Mouse (Mus musculus): Measurements from ENCODE around the gene Vps4b.

The Vps4b gene

DNA sequence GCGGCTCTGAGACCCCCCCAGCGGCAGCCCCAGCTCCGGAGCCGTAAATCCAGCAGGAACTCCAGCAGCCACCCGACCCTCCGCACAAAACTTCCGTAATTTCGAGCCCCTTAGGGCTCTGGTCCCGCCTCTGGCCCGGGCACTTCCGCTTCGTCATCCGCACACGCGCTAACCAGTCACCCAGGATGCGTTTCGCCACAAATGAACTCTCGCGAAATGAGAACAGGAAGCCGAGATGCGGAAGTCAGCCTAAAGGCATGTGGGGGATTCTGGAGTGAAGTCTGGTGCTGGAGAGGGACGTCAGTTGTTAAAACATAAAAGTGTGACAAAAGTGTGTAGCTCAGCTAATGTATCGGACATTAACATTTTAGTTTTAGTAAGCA is at the start of gene Vps4b:
Gene Vps4b (minus strand): TSS at position 187 of the 383 bp plus-strand sequence.
- DNase-seq: peak; percentile 93 to 95

DNA sequence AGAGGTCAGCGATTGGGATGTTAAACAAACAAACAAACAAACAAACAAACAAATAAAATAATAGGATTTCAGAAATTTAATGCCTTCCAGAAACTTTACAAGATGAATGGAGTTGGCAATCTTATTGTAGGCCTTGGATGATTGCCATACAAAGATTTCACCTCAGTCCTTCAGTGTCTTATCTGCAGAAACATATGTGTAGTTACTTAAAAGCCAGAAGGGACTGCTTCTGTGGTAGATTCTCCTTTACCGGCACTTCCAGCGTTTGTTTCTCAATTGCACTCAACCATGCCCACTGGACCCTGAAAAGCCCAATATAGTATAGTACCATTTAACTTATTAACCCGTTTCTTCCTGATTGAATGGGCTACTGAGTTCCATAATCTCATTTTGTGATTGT is 32.3 kb upstream of the Vps4b start:
- DNase-seq: no peak

DNA sequence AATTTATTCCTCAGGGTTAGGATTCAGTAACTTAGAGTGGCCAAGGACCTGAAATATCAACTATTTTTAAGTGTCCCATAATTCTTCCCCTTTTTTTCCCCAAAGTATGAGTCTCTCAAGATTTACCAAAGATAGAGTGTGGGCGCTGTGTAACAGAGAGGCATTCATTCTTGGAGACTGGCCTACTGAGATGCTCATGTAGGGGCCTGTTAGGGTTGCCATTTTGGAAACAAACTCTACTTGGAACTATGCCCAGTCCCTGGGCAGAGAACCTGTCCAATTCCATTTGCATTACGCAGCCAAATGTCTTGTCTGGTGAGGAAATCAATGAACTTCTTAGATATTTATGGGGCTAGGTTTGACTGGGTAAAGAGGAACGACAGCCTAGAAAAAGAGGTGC is 25.8 kb upstream of the Vps4b start:
- peak; percentile 85 to 88 for DNase-seq

DNA sequence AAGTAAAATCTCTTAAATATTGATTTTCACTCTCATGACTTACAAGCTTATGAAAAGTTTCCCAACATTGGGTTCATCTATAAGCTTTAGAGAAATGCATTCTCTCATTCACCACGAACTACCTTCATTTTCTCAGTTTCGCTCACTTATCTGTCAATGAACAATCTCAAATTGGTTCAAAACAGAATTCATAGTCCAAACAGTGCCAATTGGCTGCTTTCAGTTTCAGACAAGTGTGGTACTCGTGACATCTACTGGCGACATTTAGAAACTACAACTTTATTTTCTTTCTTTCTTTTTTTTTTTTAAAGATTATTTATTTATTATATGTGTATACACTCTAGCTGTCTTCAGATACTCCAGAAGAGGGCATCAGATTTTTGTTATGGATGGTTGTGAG is 21.8 kb upstream of the Vps4b start:
- peak; percentile 26 to 44 for DNase-seq

DNA sequence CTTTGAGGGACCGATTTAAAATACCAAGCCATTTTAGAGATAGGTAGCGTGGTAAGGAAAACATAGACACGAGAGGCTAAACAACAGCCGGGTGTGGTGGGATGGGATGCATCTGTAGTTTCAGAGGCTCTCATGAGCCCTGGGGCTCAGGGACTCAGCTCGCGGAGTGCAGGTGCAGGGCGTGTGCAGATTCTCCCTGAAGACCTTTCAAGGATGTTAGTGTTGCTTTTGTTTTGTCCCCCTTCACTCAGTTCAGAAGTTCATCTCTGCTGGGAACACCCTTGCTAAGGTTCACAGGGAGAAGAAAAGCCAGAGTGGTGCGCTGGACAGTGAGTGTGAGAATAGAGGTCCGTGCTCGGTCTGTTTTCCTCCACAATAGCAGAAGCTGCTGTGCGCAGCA is 20.2 kb upstream of the Vps4b start:
- no peak for DNase-seq

DNA sequence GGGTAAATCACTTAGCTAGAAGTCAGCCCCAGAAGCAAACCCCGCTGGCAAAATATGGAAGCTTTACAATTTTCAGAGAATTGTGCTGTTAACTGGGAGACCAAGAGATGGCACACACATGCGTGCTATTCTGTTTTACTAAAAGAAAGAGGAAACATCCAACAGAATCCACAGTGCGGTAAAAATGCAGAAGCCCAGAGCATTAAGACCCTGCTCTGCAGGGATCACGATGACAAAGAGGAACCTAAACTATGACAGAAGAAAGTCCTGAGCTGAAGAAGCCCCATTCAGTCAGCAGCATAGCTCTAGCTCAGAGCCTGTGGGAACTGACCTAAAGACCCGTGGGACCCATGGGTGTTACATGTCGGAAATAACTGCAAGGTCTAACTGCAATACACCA is 18.7 kb upstream of the Vps4b start:
- no peak for DNase-seq

DNA sequence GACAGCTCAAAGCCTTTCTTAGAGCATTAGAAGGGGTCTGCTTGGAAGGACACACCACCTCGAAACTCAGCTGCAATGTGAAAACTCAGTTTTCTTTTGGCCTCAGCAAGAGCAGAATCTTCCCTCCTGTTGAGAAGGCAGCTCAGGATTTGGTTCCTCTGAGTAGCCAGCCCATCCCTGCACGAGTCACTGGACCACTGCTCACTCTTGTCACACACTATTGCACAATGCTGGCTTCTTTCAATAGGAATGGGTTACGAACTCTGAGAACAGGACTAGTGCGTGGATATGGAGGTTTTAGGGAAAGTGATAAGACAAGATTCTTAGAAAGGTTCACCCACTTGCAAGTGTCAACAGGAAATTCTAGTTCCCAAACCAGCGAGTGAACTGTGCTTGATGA is 18.3 kb upstream of the Vps4b start:
- DNase-seq: no peak

DNA sequence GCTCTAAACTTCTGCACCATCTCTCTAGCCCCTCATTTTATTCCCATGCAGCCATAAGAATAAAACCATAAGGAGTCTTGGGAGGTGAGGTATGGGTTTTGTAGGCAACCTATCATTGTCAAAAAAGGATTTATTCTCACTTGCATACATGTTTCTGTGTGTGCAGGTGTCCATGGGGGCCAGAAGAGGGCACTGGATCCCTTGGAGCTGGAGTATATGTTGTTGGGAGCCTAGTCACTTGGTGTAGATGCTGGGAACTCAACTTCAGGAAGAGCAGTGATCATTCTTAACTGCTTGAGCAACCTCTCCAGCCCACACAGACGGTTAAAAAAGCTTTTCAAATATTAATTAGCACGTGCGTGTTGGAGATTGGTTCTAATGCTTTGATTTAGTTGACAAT is 3.4 kb upstream of the Vps4b start:
- DNase-seq: no peak

DNA sequence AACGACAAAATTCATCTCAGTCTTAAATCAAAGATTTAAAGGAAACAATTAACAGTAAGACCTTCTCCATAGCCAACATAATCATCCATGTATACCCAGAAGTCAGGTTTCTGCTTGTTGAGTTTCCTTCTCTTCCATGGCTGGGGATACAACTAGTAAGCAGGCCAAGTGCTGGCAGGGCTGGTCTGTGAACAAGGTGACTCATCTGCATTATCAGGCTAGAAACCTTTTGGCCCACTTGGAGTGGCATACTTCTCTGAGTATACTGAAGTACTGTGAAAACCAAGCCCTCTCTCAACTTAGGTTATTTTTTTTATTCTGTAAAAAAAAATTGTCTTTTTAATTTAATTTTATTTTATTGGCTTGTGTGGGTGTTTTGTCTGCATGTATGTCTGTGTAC is 2.9 kb upstream of the Vps4b start:
- no peak for DNase-seq

DNA sequence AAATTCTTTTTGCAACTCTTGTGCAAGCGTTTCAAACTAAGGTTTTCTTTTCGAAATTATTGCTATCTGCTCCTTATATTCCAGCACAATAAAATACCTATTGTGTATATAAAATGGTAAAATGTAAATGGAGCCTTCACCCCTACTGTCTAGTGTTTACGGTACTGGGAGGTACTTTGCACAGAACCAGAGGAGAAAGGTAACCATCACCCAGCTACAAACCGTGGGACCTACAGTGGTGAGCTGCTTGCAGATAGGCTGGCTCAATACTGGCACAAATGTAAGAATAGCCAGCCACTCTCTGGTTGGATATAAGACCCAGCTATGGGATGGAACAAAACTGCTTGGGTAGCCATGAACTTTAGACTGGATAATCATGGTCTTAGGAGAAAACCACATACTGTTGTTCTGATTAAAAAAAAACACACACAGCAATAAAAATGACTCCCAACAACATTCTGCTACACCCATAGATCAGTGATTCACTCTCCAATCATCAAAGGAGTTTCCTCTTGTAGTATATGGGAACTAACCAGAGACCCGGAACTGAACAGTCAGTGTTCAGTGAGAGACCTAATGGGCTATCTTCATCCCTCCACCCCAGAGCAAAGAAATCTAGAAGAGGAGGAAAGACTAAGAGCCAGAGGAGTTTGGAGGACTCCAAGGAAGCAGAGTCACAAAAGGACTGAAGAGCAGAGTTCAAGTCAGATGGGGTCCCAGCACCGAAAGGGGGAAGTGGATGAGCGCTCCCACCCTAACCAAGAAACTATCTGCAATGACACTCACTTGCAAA is 655 bp upstream of the Vps4b start:
- peak in 1 of 2 experiments; percentile 9 for DNase-seq

DNA sequence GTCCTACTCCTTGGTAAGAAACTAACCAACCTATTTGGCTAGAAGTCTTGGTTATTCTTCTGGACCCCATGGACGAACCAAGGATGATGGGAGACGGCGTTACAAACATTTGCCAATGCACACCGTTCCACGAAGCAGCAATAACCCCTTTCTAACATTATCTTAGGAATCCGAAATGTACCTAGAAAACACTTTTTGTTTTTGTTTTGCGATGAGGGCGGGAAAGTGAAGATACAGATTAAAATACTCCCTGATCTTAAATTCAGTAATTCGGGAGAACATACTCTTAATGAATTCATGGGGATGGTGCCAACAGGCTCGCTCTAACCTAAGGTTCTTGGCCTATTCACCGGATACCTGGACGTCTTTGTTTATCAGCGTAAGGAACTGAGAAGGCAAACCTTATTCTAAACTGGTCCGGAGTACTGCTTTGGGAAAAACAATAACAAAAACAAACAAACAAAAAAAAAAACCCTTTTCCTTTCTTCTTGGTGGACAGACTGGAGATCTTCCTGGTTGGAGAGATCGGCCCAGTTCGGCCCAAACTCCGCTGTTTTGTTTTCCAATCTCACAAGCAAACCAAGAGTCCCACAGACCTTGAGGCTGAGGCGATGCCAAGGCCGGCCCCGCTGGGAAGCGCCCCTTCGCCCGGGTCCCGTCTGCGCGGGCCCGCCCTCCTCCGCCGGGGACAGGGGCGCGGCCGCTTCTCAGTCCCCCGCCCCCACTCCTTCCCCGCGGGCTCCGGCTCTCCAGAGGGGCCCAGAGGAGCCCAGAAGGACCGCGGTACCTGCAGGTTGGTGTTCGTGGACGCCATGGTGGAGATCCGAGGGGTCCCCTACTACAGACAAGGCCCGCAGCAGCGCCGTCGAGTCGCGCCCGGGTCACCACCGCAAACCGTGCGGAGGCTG is 640 bp downstream of the Vps4b start:
- DNase-seq: peak; percentile 68 to 69

DNA sequence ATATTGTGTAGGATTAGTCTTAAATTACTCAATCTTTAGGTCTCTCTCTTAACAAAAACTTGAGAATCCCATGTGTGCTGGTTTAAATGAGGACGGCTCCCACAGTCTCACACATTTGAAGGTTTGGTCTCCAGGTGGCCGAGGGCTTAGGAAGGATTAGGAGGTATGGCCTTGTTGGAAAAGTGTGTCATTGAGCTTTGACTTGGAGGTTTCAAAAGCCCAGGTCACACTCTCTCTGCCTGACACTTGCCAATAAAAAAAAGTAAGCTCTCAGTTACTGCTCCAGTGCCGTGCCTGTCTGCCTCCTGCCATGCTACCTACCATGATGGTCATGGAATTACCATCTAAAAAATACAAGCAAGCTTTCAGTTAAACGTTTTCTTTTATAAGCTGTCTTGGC is 21.6 kb downstream of the Vps4b start:
- DNase-seq: no peak

DNA sequence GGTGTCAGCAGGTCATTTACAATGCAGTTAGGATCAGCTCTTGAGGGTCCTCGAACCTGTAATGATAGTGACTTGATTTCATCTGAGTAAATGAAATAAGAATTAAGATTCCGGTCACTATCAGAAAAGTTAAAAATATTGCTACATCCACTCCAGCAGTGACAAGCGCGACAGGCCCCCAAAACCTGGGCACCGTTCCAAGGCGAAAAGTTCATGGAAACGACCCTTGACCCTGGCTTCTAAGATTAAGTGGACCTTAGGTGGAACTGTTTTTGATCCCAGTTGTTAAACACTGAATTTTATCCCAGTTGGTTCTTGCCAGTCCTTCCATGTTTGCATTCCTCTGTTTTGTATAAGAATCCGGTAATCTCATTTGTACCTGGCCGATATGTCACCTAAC is 22.4 kb downstream of the Vps4b start:
- peak in 1 of 2 experiments; percentile 9 for DNase-seq

DNA sequence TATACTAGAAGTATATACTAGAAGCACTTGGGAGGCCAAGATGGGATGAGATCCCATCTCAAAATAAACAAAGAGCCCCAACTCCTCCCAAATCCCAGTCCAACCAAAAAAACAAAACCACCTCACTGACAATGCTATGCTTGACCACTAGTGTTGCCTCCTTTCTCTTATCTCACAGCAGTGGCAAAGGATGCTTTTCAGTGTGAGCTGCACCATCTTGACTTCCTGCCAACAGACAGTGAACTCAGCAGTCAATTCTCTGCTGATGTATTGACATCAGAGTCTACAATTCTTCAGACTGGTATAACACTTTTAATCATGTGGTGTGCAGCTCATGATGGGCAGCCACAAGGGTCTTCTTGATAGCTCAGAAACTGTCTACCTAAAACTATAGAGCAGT is 27.8 kb downstream of the Vps4b start:
- no peak for DNase-seq

DNA sequence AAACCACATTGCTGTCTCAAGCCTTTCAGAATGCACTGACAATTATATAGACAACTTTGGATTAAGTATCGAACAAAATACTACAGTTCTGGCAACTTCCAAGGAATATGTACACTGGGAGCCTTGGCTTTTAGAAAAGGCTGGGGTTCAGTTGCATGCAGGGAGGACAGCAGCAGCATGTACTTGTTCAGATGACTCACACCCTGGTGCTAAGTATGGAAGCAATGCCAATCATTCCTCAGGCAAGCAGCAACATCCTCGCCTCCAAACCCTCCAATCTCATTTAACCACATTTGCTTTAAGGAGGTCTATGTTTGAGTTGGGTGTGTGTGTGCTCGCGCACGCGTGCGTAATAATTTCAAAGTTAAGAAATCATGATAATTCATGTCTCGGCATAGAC is 30.8 kb downstream of the Vps4b start:
- no peak for DNase-seq

DNA sequence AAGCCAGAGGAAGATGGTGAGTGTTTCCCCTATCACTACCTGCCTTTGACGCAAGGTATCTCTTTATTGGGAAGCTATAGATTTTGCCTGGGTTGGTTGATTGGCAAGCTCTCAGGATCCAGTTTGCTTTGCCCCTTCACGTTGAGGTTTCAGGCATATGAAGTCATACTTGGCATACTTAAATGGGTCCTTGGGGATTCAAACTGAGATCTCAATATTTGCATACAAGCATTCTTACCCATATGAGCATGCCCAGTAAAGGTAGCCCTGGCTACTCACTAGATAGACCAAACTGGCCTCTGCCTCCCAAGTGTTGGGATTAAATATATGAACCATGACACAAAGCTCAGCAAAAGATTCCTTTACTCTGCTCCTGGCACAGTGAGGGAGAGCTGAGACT is 31.7 kb downstream of the Vps4b start:
- DNase-seq: no peak

DNA sequence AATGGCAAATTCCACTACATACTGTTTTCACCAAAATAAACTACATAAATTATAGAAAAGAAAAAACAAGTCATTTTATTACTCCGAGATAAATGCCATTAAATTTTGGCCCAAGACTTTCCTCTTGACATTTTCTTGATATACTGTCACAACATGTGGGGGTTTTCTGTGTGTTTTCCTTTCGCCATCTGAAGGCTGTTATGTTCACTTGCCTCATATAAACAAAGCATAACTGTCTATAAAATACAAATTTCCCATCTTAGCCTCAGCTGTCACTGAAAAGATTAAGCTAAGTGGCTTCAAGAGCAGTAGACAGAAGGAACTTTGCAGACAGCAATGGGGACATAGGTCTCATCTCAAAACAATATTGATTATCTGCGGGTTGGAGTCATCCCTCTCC is 32.2 kb downstream of the Vps4b start:
- DNase-seq: no peak

DNA sequence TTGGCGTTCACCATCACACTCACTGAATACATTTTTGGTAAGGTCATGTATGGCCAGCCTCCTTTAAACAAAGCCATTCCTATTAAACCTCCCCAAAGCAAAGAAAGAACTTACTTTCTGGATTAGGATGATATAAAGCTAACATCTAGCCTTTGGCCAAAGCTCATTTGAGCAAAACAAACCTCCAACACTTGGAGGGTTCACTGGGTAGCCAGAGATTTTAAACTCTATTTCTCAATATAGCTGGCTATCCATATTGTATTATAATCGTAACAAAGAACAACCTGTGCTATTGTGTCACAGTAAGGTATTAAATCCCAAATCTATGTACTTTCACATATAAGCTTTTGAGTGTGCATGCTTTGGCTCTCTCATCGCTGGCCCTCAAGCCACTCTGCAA is 35.8 kb downstream of the Vps4b start:
- DNase-seq: no peak

DNA sequence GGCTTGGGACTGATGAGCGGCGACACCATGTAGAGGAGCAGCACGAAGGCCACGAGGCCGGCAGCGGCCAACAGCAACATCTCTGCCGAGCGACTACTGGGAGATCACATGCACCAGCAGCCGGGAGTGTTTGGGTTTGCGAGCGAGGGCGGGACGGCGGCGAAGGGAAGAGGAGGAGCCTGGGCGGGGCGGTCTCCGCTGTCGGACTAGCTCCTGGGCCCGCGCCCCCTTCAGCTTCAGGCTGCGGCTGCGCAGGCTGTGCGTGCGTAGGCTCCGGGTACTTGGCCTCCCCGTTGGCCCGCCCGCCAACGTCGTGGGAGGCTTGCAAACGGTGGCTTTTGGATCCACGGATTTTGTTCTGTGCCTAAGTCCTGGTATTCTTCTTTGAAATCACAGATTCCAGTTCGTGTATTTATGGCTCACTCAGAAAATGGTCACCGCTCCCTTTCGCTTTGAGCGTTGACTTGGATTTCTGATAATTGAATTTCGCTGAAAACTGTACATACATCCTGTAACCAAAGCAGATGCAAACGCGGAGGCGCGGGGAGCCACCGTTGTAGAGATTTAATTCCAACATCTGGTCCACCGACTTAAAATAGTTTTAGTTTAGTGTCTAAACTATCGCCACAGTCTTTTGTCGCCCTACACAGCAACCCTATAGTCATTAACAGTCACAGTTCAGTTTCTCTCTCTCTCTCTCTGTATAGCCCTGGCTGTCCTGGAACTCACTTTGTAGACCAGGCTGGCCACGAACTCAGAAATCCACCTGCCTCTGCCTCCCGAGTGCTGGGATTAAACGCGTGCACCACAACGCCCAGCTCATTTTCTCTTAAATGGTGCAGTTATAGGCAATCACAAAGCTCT is 36.7 kb downstream of the Vps4b start, which contains the start of gene Kdsr:
Gene Kdsr (minus strand): TSS at position 156 of the 864 bp plus-strand sequence.
- DNase-seq: peak; percentile 96 to 98

DNA sequence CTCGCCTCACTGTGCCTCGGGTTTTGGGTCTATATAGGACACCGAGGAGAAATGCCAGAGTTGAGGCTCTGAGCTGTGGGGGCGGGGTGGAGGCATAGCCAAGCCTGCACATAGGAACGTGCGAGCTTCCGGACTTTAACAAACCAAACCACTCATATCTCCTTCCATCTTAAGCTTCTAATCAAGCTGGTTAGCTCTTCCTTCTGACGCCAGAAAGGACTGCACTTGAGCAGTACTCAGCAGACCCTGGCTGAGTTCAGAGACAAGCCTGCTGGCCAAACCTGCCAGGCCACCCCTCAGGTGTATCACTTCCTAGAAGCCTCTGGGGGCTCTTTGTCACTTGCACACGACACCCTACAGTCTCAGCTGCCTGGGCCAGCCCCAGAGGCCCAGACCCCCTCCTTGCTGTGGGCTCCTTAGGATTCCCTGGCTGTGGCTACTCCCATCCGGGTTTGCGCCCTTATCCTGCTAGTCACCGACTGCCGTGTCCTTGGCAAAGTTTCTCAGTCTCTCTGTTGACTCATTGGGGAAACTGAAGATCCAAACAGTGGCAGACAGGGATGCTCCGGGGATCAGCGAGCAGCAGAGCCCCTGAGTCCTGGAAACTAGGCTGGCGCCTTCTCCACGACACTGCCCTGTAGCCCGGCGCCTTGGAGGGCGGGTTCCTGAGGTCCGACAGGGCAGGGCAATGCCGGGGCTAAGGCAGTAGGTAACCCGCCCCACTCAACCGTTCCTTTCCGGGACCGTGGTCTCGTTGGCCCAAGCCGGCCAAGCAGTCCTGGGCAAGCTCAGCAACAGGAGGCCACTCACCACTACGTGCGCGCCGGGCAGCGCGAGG is 37.6 kb downstream of the Vps4b start:
- peak; percentile 49 to 50 for DNase-seq

DNA sequence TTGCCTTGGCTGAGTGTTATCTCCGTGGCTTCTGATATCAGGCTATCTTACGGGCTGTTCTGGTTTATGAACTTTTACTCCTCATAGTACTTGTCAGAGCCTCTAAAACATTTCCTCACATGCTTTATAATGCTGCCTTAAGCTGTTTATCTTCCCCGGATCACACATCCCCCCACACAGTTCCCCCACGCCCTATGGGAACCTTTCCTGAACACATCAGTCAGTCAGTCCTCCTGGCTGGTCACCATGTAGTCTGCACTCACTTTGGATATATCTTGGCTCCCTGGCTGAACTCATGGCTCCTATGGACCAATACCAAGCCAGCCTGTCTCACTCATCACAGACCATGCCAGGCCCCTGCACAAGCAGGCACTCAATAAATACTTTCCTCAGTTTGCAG is 39.9 kb downstream of the Vps4b start:
- no peak for DNase-seq

DNA sequence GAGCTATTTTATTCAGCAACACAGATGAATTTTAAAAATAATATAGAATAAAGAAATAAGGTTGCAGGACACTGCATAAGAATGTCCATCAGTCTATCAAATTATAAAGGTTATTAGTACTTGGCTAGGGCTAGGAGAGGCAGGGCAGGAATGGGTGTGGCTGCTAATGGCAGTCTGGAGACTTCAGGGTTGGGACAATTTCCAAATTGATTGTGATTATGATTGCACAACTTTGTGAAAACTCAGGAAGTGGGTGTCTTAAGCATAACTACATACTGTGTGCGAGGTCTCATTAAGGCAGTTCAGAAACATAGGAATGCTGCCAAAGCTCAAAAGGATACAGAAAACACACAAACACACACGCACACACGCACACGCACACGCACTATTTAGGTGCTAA is 44.5 kb downstream of the Vps4b start:
- DNase-seq: no peak
